Mouse (Mus musculus): ENCODE measurements around the gene Dnmt3l.

The Dnmt3l gene

DNA sequence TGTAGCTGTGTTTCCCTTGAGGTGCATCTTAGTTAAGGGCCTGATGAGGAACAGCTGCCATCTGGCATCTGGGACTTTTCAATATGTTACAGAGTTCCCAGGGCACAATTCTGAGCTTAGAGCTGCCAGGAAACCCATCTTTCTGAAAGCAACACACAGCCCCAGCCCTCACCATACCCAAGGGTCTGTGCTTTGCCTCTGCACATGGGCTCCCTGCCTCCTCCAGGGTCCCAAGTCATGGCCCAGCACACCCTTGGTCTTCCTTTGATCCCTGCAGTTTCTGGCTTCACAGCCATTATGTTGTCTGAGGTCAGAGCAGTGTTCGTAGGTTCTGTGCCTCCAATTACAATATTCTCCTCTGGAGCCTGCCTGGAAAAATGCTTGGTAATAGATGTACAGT is 12.7 kb upstream of the Dnmt3l start:
- DNase-seq (ENCODE audit: inconsistent age in 2 of 2, low spot score in 1 of 2), result no peak

- DNase-seq (ENCODE audit: inconsistent age in 2 of 2, low spot score in 1 of 2), result no peak
These were observed 9.8 kb upstream of the Dnmt3l start for GRCm38 (mm10) chr10:78031987-78032386.

- no peak for DNase-seq (ENCODE audit: inconsistent age in 2 of 2, low spot score in 1 of 2)
These were observed 4.6 kb upstream of the Dnmt3l start for GRCm38 (mm10) chr10:78037139-78037538.

GRCm38 (mm10) chr10:78042096-78042495 is 349 bp downstream of the Dnmt3l start:
- no peak for DNase-seq (ENCODE audit: inconsistent age in 2 of 2, low spot score in 1 of 2)

DNA sequence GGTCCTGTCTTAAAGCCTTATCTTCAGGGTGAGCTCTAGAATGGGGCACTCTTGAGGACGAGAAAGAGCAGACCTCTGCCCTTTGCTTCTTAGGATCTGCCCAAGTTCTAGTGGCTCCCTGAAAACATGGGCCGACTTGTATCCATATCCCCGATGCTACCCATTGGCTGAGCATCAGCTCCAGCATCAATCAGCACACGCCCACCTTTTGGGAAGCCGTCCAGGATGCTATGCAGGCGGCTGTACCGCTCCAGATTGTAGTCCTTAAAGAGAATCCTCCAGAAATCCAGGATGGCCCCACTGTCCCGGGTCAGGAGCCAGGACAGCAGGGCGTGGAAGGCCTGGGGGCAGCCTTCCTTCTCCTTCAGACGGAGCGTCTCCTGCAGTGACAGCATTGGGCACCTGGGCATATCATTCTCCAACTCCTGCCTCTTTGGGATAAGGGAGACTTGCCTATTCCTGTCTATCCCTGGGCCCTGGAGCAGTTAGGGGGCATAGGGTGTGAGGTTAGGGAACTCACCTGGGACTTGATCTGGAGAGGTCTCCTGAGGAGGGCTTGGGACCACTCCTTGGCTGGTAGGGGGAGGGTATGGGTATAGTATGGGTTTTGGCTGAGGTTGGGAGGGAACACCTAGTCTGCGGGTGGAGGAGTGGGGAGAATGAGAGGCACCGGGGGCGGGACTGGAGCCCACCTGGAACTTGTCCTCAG is 1.1 kb downstream of the Dnmt3l start:
- no peak for DNase-seq (ENCODE audit: inconsistent age in 2 of 2, low spot score in 1 of 2)

- DNase-seq (ENCODE audit: inconsistent age in 2 of 2, low spot score in 1 of 2), result peak; percentile 62 to 87
These were observed 1.7 kb downstream of the Dnmt3l start, which contains the start of gene Aire for GRCm38 (mm10) chr10:78043406-78043836. Aire (minus strand) TSS chr10:78043610.

DNA sequence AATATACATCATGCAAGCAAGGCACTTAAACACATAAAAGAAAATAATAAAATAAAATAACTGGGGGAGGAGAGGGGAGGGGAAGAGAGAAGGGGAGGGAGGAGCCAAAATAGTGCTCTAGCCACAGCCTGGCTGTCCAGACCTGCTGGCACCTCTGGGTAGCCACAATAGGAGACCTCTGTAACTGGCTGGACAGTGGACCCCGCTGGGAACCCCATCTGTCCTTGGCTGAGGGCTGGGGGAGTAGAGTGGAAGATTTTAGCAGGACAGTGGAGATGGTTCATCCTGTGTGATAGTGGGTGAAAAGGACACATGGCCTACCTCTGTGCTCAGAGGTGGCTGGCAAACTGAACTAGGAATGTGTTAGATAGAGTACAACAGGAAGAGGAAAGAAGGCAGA is 2.8 kb downstream of the Dnmt3l start:
- DNase-seq (ENCODE audit: inconsistent age in 2 of 2, low spot score in 1 of 2), result no peak

DNA sequence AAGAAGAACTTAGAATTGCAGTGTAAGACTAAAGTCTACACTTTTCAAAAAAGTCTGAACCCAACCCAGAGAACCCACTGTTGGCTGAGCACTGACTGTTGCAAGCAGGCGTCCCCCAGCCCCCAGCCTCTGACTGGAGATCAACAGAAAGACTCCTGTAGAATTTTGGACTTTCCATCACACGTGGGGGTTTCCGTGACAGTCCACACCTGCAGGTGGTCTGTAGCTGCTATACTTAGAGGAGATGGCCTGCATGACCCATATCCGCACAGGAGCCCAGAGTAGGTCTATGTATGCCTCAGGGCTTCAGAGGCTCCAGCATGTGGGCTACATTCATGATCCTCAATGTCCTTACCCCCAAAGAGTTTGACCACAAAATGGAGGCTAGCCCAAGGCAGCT is 4.6 kb downstream of the Dnmt3l start:
- no peak for DNase-seq (ENCODE audit: inconsistent age in 2 of 2, low spot score in 1 of 2)

GRCm38 (mm10) chr10:78048061-78048730 is 6.4 kb downstream of the Dnmt3l start:
- DNase-seq (ENCODE audit: inconsistent age in 2 of 2, low spot score in 1 of 2), result no peak

DNA sequence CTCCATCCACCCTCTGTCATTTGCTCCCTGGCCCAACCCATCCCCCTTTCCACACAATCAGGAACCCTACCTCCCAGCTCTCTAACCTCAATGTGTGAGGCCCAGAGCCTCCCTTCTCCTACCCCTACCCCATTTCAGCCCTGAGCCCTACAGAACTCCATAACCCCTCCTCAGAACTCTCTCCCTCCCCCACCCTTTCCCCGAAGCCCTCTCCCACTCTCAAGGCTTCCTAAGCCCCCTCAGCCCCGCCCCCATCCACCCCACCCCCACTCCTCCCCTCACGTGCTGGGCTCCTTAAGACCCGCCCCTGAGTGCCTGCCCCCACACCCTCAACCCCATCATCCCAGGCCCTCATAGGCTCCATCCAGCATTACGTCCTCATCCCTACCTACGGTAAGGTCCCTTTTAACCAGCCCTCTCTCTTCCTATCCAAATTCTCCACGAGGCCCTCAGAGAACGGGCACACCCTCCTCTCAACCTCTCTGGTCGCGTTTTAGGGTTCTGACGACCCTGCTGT is 7.8 kb downstream of the Dnmt3l start:
- no peak for DNase-seq (ENCODE audit: inconsistent age in 2 of 2, low spot score in 1 of 2)

DNA sequence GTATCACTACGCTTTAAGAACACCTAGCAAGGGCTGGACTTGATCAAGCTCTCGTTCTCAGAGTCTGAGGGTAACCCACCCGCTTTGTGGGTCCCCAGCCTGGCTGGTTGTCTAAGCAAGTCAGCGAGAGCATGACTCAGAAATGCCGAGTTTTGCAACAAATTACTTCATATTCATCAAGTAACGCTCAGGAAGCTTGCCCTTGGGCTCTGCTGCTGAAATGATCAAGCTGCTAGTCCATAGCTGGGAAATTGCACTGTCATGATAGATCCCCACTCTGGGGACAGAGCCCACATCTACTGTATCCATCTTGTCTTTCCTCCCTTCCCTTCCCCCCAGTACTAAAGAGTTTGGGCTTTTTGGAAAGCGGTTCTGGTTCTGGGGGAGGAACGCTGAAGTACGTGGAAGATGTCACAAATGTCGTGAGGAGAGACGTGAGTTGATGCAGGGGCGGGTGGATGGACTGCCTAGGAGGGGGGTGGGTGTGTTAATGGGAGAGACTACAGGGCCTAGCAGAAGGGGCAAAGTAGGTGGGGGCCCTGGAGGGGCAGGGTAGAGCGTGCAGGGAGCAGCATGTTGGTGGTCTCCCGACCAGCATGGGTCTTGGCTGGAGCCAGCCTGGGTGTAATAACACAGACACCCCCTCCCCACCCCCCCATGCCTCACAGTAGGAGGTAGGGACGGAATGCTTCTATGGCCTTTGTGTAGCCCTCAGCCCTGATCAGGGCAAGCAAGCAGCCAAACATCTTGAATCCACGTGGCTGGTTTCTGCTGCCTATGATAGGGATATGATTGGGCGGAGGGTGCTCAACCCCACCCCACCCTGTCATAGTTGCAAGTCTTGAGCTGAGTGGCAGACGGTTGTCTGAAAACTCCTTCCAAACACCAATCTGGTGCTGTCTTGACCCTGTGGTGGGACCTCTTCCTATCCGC is 13.2 kb downstream of the Dnmt3l start:
- DNase-seq (ENCODE audit: inconsistent age in 2 of 2, low spot score in 1 of 2), result peak; percentile 65 to 91

GRCm38 (mm10) chr10:78057056-78057455 is 15.3 kb downstream of the Dnmt3l start:
- DNase-seq (ENCODE audit: inconsistent age in 2 of 2, low spot score in 1 of 2), result no peak

- DNase-seq (ENCODE audit: inconsistent age in 2 of 2, low spot score in 1 of 2), result no peak
These were observed 21.4 kb downstream of the Dnmt3l start for GRCm38 (mm10) chr10:78063122-78063521.

DNA sequence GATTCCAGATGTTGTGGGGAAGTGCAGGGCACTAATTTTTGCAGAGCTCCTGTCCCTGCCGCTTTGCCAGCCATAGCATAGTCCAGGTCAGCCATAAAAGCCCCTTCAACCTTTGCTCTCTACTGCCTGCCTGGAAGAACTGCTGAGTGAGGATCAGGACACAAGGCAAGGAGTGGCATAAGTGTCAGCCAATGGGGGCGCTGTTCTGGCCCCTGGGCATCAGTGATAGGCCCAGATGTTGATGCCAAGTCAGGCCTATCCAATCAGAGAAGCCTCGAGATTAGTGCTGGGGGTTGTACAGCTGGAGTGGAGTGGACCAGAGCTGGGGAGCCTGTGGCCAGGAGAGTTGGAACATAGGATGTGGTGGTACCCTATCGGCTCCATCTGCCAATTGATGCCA is 25.5 kb downstream of the Dnmt3l start:
- DNase-seq (ENCODE audit: inconsistent age in 2 of 2, low spot score in 1 of 2), result peak in 1 of 2 experiments; percentile 58

DNA sequence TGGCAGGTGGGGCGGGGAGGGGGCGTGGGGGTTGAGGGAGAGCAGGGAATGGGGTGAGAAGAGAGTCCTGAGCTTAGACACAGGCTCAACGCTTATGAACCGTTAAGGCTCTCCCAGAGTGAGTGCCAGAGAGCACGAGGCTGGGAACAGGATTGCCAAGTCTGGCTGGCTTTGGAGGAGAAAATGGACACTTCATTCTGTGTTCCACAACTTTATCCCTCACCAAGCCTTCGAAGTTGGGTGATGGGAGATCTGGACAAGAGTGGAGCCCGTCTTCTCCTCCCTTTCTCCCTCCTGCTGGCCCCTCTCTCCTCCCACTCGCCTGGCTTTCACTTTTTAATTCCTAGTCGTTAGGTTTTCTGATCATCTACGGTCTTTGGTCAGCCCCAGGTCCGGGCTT is 26.8 kb downstream of the Dnmt3l start:
- DNase-seq (ENCODE audit: inconsistent age in 2 of 2, low spot score in 1 of 2), result no peak

- DNase-seq (ENCODE audit: inconsistent age in 2 of 2, low spot score in 1 of 2), result peak; percentile 90 to 95
These were observed 27.6 kb downstream of the Dnmt3l start, which contains the start of gene Icosl for GRCm38 (mm10) chr10:78069101-78070011. Icosl (plus strand) TSS chr10:78069302.

GRCm38 (mm10) chr10:78074151-78074550 is 32.4 kb downstream of the Dnmt3l start:
- DNase-seq (ENCODE audit: inconsistent age in 2 of 2, low spot score in 1 of 2), result no peak

DNA sequence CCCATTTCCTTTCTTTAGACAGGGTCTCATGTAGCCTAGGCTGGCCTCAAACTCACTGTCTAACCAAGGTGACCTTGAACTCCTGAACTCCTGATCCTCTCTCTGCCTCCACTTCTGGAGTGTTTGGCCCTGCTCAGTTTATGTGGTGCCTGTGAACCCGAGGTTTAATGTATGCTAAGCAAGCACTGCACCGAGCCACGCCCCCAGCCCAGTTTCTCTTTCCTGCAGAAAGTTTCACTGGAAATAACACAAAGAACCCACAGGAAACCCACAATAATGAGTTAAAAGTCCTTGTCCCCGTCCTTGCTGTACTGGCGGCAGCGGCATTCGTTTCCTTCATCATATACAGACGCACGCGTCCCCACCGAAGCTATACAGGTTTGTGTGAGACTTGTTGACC is 33.2 kb downstream of the Dnmt3l start:
- DNase-seq (ENCODE audit: inconsistent age in 2 of 2, low spot score in 1 of 2), result no peak

GRCm38 (mm10) chr10:78077862-78078261 is 36.1 kb downstream of the Dnmt3l start:
- DNase-seq (ENCODE audit: inconsistent age in 2 of 2, low spot score in 1 of 2), result no peak

DNA sequence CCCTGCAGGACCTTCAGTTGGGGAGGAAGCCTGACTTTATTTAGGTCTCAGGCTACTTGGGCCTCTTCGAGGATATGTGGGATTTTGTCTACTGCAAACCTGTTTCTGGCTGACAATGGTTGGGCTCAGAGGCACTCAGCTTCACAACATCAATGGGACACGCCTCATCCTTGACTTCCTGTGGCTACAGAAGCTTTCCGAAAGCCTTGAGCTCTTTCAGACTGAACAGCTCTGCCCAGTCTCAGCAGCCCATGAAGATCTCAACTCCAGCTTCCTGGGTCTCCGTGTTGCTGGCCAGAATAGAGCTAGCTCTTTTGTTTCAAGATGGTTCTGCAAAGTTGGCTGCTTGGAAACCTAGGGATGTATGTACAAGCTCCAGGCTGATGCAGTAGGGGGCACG is 36.5 kb downstream of the Dnmt3l start:
- DNase-seq (ENCODE audit: inconsistent age in 2 of 2, low spot score in 1 of 2), result no peak

Measured in adrenal gland, adult (tissue).